Mouse (Mus musculus) limb, embryonic 11.5 days (tissue): Measurements from ENCODE around the gene Vmn2r20. TPM values are rescaled to one million over a fixed set of nuclear protein-coding genes. Genes with fewer than 3 reads are reported as not detected.

Source experiments
- polyA plus RNA-seq: library from polyadenylated mRNA; unstranded; fragments of >200 nt; fragmentation: Nextera tagmentation; extraction: Ambion mirVana; gene quantifications from 2 replicates; pipeline ENCODE4 v1.2.1, GENCODE M21; 2014

Gene Vmn2r20
- polyA plus RNA-seq, 1 experiment from 2014 or later: not detected

Other genes starting within 250 kb of the Vmn2r20 start
- gene Clec4b2, start 245.2 kb downstream of the Vmn2r20 start, polyA plus RNA-seq: not detected in 2 replicates
- gene Clec4n, start 188.3 kb downstream of the Vmn2r20 start, polyA plus RNA-seq: 0.17 and 0.28 TPM in 2 replicates
- 0.11 TPM in 1 of 2 replicates, not detected in the other for gene Clec4d, start 156.0 kb downstream of the Vmn2r20 start, polyA plus RNA-seq
- not detected in 2 replicates for gene Clec4e, start 128.2 kb downstream of the Vmn2r20 start, polyA plus RNA-seq
- gene Vmn2r19, start 109.8 kb downstream of the Vmn2r20 start, polyA plus RNA-seq: not detected in 2 replicates
- gene Vmn2r21, start 115.3 kb upstream of the Vmn2r20 start, polyA plus RNA-seq: not detected in 2 replicates
- not detected in 2 replicates for gene Vmn2r22, start 232.6 kb upstream of the Vmn2r20 start, polyA plus RNA-seq